Mouse (Mus musculus) liver, embryonic 15.5 days (tissue): Measurements from ENCODE around the gene Arhgef17. TPM values are rescaled to one million over a fixed set of nuclear protein-coding genes. Genes with fewer than 3 reads are reported as not detected.

Experiments
- ATAC-seq: fragments of 200-750 bp; cut with Nextera tagmentation; 2 replicates; pipeline ENCODE4 v1.8.0; 2017; ENCODE audit warnings: moderate number of reproducible peaks, mild to moderate bottlenecking, moderate library complexity; ENCODE audit not compliant: insufficient read depth
- H3K27ac ChIP-seq: fragments of 300-500 bp; sonication (generic); replicated peaks from 2 replicates; pipeline ENCODE4 v1.5.1; 2015; ENCODE audit warnings: mild to moderate bottlenecking, inconsistent platforms
- H3K27me3 ChIP-seq: fragments of 300-500 bp; sonication (generic); 2 replicates; pipeline ENCODE4 v1.6.1; 2015; ENCODE audit warnings: mild to moderate bottlenecking, inconsistent platforms
- H3K36me3 ChIP-seq: fragments of 300-500 bp; sonication (generic); replicated peaks from 2 replicates; pipeline ENCODE4 v1.6.1; 2015; ENCODE audit warnings: moderate library complexity, mild to moderate bottlenecking, inconsistent platforms
- H3K4me1 ChIP-seq: fragments of 300-500 bp; sonication (generic); replicated peaks from 2 replicates; pipeline ENCODE4 v1.6.1; 2015; ENCODE audit warnings: inconsistent platforms
- H3K4me2 ChIP-seq: fragments of 300-500 bp; sonication (generic); 2 replicates; pipeline ENCODE4 v1.6.1; 2015; ENCODE audit warnings: moderate library complexity, mild to moderate bottlenecking, inconsistent platforms
- H3K4me3 ChIP-seq: fragments of 300-500 bp; sonication (generic); replicated peaks from 2 replicates; pipeline ENCODE4 v1.5.1; 2015; ENCODE audit warnings: mild to moderate bottlenecking, inconsistent platforms
- H3K9ac ChIP-seq: fragments of 300-500 bp; sonication (generic); 2 replicates; pipeline ENCODE4 v1.6.1; 2015; ENCODE audit warnings: moderate library complexity, mild to moderate bottlenecking, inconsistent platforms
- H3K9me3 ChIP-seq: fragments of 300-500 bp; sonication (generic); replicated peaks from 2 replicates; pipeline ENCODE4 v1.6.1; 2016; ENCODE audit warnings: inconsistent platforms
- WGBS: fragments of 180-500 bp; shearing (Covaris S2); methylation state at CpG from one replicate; pipeline ENCODE4 v1.1.7; 2015; ENCODE audit warnings: mixed read lengths; ENCODE audit not compliant: insufficient replicate concordance; 5-methylcytosine and 5-hydroxymethylcytosine counted together
- polyA plus RNA-seq: library from polyadenylated mRNA; unstranded; fragments of >200 nt; fragmentation: Nextera tagmentation; extraction: Ambion mirVana; gene quantifications from 2 replicates; pipeline ENCODE4 v1.2.1, GENCODE M21; 2015

The Arhgef17 gene
- polyA plus RNA-seq, 1 experiment from 2014 or later = 0.76 TPM

- Histone ChIP-seq H3K27ac (peak overlapping the region; percentile 99), H3K27me3 (no peaks in the 10 kb centered on the region), H3K9me3 (no peaks in the 10 kb centered on the region), H3K4me1 (peaks cover 83% of the 10 kb centered on the region), H3K4me2 (peak overlapping the region; percentile 78), H3K4me3 (no peak overlapping the region), H3K36me3 (peaks cover 65% of the 10 kb centered on the region), H3K9ac (peak overlapping the region; percentile 44)
- 14% methylated on average over 1 of the region's 1 CpGs for WGBS
- ATAC-seq = 0 out of 2 replicates have a peak, but pooled peaks have one; percentile 5
Observed at GRCm38 (mm10) chr7:100845412-100845811, 86.5 kb downstream of the Arhgef17 start.

GRCm38 (mm10) chr7:100845026-100845400, 86.9 kb downstream of the Arhgef17 start:
- H3K9ac ChIP-seq = peak overlapping the region; percentile 44
- peak overlapping the region; percentile 78 for H3K4me2 ChIP-seq
- peaks cover 86% of the 10 kb centered on the region for H3K4me1 ChIP-seq
- H3K27ac ChIP-seq = peak overlapping the region; percentile 99
- no peak overlapping the region for H3K4me3 ChIP-seq
- no peaks in the 10 kb centered on the region for H3K27me3 ChIP-seq
- peaks cover 61% of the 10 kb centered on the region for H3K36me3 ChIP-seq
- no peaks in the 10 kb centered on the region for H3K9me3 ChIP-seq
- ATAC-seq = no peak

GRCm38 (mm10) chr7:100844385-100845025, 87.4 kb downstream of the Arhgef17 start:
- H3K4me1 ChIP-seq = peaks cover 86% of the 10 kb centered on the region

GRCm38 (mm10) chr7:100843866-100844265, 88.0 kb downstream of the Arhgef17 start:
- Histone ChIP-seq H3K4me1 (peaks cover 89% of the 10 kb centered on the region), H3K4me2 (peak overlapping the region; percentile 78), H3K9me3 (no peaks in the 10 kb centered on the region), H3K27ac (peak overlapping the region; percentile 99), H3K4me3 (peak overlapping the region; percentile 39), H3K9ac (peak overlapping the region; percentile 55), H3K27me3 (no peaks in the 10 kb centered on the region), H3K36me3 (peaks cover 50% of the 10 kb centered on the region)
- peak; percentile 85 for ATAC-seq
- 19% methylated on average over 2 of the region's 2 CpGs for WGBS

More at GRCm38 (mm10) chr7:100844385-100845025, 87.4 kb downstream of the Arhgef17 start:
- Histone ChIP-seq H3K9me3 (no peaks in the 10 kb centered on the region), H3K27me3 (no peaks in the 10 kb centered on the region), H3K27ac (peak overlapping the region; percentile 99), H3K9ac (peak overlapping the region; percentile 55), H3K36me3 (peaks cover 56% of the 10 kb centered on the region), H3K4me3 (peak overlapping the region; percentile 39), H3K4me2 (peak overlapping the region; percentile 78)
- 17% methylated on average over 2 of the region's 2 CpGs for WGBS
- peak; percentile 96 for ATAC-seq

GRCm38 (mm10) chr7:100842175-100842574, 89.7 kb downstream of the Arhgef17 start:
- Histone ChIP-seq H3K9me3 (no peaks in the 10 kb centered on the region), H3K4me2 (no peak overlapping the region), H3K9ac (no peak overlapping the region), H3K4me3 (no peak overlapping the region), H3K27ac (peak overlapping the region; percentile 58), H3K36me3 (peaks cover 33% of the 10 kb centered on the region), H3K27me3 (no peaks in the 10 kb centered on the region), H3K4me1 (peaks cover 86% of the 10 kb centered on the region)
- WGBS = 92% methylated on average over 5 of the region's 5 CpGs
- ATAC-seq = no peak

- no peak for ATAC-seq
- Histone ChIP-seq H3K9ac (no peak overlapping the region), H3K27ac (peak overlapping the region; percentile 58), H3K9me3 (no peaks in the 10 kb centered on the region), H3K4me1 (peaks cover 82% of the 10 kb centered on the region), H3K4me3 (no peak overlapping the region), H3K4me2 (no peak overlapping the region), H3K27me3 (no peaks in the 10 kb centered on the region), H3K36me3 (peaks cover 27% of the 10 kb centered on the region)
- WGBS = 85% methylated on average over 6 of the region's 6 CpGs
Observed at GRCm38 (mm10) chr7:100841608-100842007, 90.3 kb downstream of the Arhgef17 start.

GRCm38 (mm10) chr7:100840906-100841305, 91.0 kb downstream of the Arhgef17 start:
- Histone ChIP-seq H3K9me3 (no peaks in the 10 kb centered on the region), H3K27me3 (no peaks in the 10 kb centered on the region), H3K27ac (peak overlapping the region; percentile 68), H3K36me3 (peaks cover 25% of the 10 kb centered on the region), H3K9ac (no peak overlapping the region), H3K4me3 (no peak overlapping the region), H3K4me2 (no peak overlapping the region), H3K4me1 (peaks cover 82% of the 10 kb centered on the region)
- WGBS = 58% methylated on average over 1 of the region's 1 CpGs
- ATAC-seq = no peak

GRCm38 (mm10) chr7:100839632-100840402, 92.1 kb downstream of the Arhgef17 start:
- H3K36me3 ChIP-seq = peaks cover 20% of the 10 kb centered on the region
- H3K9me3 ChIP-seq = no peaks in the 10 kb centered on the region
- ATAC-seq = no peak
- H3K27me3 ChIP-seq = no peaks in the 10 kb centered on the region
- H3K4me1 ChIP-seq = peaks cover 82% of the 10 kb centered on the region
- peak overlapping the region; percentile 68 for H3K27ac ChIP-seq
- no peak overlapping the region for H3K4me3 ChIP-seq
- WGBS = 63% methylated on average over 6 of the region's 6 CpGs
- peak overlapping the region; percentile 1; the same call in 1 of the 2 replicates for H3K4me2 ChIP-seq
- H3K9ac ChIP-seq = no peak overlapping the region; the same call in 1 of the 2 replicates

GRCm38 (mm10) chr7:100837701-100838100, 94.2 kb downstream of the Arhgef17 start:
- Histone ChIP-seq H3K9ac (no peak overlapping the region), H3K4me1 (peaks cover 68% of the 10 kb centered on the region), H3K27ac (0 out of 2 replicates have a peak overlapping the region, but pooled peaks have one; percentile 0), H3K27me3 (no peaks in the 10 kb centered on the region), H3K9me3 (no peaks in the 10 kb centered on the region), H3K36me3 (peaks cover 18% of the 10 kb centered on the region), H3K4me2 (no peak overlapping the region), H3K4me3 (no peak overlapping the region)
- 77% methylated on average over 1 of the region's 1 CpGs for WGBS
- no peak for ATAC-seq

GRCm38 (mm10) chr7:100836657-100837056, 95.2 kb downstream of the Arhgef17 start:
- no peak for ATAC-seq
- Histone ChIP-seq H3K4me1 (peaks cover 60% of the 10 kb centered on the region), H3K27ac (no peak overlapping the region), H3K4me2 (no peak overlapping the region), H3K9me3 (no peaks in the 10 kb centered on the region), H3K4me3 (no peak overlapping the region), H3K36me3 (0 out of 2 replicates have a peak, but pooled peaks cover 11% of the 10 kb centered on the region), H3K27me3 (no peaks in the 10 kb centered on the region), H3K9ac (no peak overlapping the region)
- 86% methylated on average over 10 of the region's 10 CpGs for whole genome bisulfite sequencing

GRCm38 (mm10) chr7:100835711-100836110, 96.2 kb downstream of the Arhgef17 start:
- Histone ChIP-seq H3K4me1 (peaks cover 54% of the 10 kb centered on the region), H3K36me3 (0 out of 2 replicates have a peak, but pooled peaks cover 10% of the 10 kb centered on the region), H3K9ac (no peak overlapping the region), H3K27me3 (no peaks in the 10 kb centered on the region), H3K4me2 (no peak overlapping the region), H3K27ac (no peak overlapping the region), H3K4me3 (no peak overlapping the region), H3K9me3 (no peaks in the 10 kb centered on the region)
- 78% methylated on average over 6 of the region's 6 CpGs for WGBS
- ATAC-seq = no peak
